Mouse (Mus musculus) megakaryocyte, embryonic 14.5 days (primary cell): ENCODE data around the gene Hacl1.

Experiments
- FLI1 ChIP-seq: IDR thresholded peaks from 2 replicates; pipeline ENCODE4 v1.6.1; 2012; ENCODE audit warnings: low read length, inconsistent platforms, mixed read lengths
- GATA1 ChIP-seq: IDR thresholded peaks from 3 replicates; pipeline ENCODE4 v1.6.1; 2012; ENCODE audit warnings: mixed read lengths, low read length, inconsistent platforms, borderline replicate concordance

- TF ChIP-seq GATA1 (no peak), FLI1 (no peak)
These were observed 86.1 kb downstream of the Hacl1 start for GRCm38 (mm10) chr14:31555021-31555420.
